Mouse (Mus musculus) 3134 (cell line): ENCODE measurements around the gene Armc2.
A peak's percentile ranks its signal among the peaks of the same experiment; 100 is the strongest.
"Not testable (repeated sequence)": the region's sequence is repeated elsewhere in the genome, so short reads cannot be mapped to it uniquely, and the experiment has no call there.

Source experiments
- DNase-seq: peaks from one replicate; pipeline ENCODE4 v3.0.0-alpha.2; 2011; ENCODE audit warnings: low spot score; ENCODE audit not compliant: insufficient read length; ENCODE audit errors: extremely low read depth

Gene Armc2

GRCm38 (mm10) chr10:41978403-41979234 is 39.6 kb downstream of the Armc2 start:
- no peak for DNase-seq

DNA sequence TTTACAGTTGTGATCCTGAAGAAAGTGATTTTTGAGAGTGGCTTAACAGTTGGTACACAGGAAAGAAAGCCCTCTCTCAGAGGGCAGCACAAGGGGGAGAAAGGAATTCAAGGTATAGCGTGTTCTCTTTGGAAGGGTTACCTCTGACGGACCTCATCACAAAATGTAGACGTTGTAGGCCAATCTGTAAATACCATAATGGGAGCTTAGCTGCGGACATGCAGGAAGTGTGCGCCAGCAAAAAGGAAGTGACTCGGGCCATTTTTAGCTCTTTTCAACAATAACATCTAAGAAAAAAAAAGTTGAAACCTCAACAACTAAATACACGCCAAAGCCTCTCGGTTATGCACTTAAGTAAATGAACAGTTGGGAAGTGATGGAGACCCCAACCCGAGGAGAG is 45.6 kb downstream of the Armc2 start:
- no peak for DNase-seq

GRCm38 (mm10) chr10:41967915-41968635 is 50.2 kb downstream of the Armc2 start:
- DNase-seq = no peak

- DNase-seq = no peak
These were observed 55.5 kb downstream of the Armc2 start for GRCm38 (mm10) chr10:41962725-41963124.

DNA sequence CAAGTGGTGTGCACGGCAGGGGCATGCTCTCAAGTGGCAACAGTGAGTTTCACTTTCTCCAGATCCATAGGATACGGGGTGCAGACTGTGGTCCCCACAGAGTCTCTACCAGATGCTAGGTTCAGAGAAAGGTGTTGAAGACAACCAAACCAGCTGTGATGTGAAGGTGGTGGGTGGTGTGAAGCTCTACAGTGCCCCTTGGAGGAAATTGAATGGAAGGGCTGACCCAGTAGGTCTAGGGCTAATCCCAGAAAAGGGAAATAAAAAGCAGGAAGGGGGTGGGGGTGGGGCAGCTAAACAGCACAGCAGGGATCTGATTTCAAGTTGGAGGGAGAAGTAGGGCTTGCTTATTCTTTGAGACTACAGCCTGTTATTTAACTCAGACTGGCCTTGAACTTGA is 58.4 kb downstream of the Armc2 start:
- peak; percentile 26 for DNase-seq

GRCm38 (mm10) chr10:41958677-41959274 is 59.5 kb downstream of the Armc2 start:
- DNase-seq = no peak

DNA sequence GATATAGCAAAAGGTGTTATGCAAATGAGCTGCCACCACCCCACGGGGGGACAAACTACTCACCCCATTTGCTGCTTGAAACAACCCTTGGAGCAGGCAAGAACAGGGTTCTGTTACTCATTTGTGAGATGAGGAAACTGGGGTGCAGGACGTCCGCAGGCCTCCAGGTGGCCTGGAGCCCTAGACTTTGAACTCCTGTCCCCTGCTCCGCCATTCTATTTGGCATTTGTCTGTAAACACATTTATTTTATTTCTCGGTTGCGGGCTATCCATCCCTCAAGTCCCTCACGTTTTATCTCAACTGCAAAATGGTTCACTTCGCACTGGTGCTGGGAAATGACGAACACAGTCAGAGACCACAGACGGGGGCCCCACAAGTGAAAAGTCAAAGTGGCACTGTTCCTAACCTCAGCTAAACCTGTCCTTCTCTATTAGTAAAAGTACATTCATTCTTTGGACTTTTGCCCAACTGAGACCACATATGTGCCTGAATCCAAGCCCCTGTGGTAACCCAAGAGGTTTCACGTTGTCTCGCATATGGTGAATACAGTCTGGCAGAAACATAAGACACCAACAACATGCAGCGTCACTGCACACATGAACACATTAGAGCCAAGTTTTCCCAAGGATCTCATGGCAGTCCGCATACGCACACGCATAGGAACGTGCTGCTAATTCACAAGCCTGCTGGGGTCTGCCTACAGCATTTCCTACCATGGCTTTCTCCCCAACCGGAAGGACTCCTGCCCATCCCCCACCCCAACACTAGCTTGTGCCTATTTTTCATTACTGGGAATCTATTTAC is 60.6 kb downstream of the Armc2 start:
- no peak for DNase-seq

DNA sequence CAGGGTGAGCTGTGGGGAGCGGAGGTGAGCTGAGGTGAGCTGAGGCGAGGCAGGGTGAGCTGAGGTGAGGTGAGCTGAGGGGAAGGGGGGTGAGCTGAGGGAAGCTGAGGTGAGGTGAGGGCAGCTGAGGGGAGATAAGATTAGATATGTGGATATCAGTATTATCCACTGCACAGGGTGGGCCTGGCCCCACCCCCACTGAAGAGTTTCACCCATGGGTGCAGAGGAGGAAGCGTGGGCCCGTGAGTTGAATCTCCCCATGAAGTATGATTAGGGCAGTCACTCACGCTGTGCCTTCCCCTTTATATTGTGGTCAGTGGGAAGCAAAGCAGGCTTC is 64.7 kb downstream of the Armc2 start:
- DNase-seq = no peak

DNA sequence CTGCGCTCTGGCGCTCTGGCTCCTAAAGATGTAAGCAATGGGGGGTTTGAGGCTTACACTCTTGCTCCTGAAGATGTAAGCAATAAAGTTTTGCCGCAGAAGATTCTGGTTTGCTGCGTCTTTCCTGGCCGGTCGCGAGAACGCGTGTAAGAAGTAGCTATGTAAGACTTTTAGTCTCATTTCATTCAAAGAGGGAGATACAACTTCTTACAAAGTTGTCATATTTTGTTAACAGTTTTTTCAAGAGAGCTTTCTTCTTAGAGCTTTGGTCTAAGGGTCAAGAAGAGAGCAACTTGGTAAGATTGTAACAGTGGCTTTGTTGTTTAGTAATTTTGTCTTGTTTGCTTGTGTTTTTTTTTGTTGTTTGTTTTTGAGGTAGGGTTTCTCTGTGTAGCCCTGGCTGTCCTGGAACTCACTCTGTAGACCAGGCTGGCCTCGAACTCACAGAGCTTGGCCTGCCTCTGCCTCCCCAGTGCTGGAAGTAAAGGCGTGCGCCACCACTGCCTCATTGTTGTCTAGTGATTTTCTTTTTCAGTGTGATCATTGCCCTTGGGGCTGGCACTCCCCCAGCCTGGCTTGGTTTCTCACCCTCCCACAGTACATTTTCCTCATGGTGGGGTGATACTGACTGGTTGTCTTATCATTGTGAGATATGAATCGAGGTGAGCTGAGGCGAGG is 65.3 kb downstream of the Armc2 start:
- no peak for DNase-seq

DNA sequence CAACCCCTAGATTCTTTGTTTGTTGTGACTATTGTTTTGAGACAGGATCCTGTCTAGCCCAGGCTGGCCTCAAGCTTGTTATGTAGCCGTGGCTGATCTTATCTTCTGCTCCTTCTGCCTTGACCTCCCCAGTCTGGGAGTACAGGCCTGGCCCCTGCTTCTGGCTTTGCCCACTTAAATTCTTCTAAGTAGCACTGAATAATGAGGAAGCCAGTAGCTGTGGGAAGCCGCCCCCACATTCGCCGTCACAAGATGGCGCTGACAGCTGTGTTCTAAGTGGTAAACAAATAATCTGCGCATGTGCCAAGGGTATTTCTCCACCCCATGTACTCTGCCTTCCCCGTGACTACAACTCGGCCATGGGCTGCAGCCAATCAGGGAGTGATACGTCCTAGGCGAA is 65.9 kb downstream of the Armc2 start:
- DNase-seq = not testable (repeated sequence)

GRCm38 (mm10) chr10:41939090-41939489 is 79.2 kb downstream of the Armc2 start:
- no peak for DNase-seq

- no peak for DNase-seq
These were observed 81.1 kb downstream of the Armc2 start for GRCm38 (mm10) chr10:41937176-41937575.

- no peak for DNase-seq
These were observed 82.1 kb downstream of the Armc2 start for GRCm38 (mm10) chr10:41936100-41936499.

GRCm38 (mm10) chr10:41935476-41935829 is 82.8 kb downstream of the Armc2 start:
- no peak for DNase-seq

GRCm38 (mm10) chr10:41934633-41935475 is 83.4 kb downstream of the Armc2 start:
- DNase-seq = peak; percentile 83

DNA sequence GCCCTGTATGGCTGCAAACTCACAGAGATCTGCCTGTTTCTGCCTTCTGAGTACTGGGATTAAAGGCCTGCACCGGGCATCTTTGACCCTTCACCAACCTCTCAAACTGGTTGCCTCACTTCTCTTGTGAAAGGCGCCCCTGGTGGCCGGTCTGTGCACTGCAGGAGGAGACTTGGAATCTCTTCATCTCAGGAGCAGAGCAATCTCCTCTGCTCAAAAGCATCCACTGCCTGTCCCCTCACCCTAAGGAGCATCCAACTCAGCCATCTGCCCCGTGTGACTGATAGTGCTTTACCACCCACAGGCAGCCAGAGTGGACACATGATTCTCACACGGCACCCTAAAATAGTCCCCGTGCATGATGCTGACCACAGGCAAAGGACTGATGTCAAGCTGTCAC is 84.7 kb downstream of the Armc2 start:
- DNase-seq = no peak

GRCm38 (mm10) chr10:41932943-41933342 is 85.3 kb downstream of the Armc2 start:
- DNase-seq = no peak

DNA sequence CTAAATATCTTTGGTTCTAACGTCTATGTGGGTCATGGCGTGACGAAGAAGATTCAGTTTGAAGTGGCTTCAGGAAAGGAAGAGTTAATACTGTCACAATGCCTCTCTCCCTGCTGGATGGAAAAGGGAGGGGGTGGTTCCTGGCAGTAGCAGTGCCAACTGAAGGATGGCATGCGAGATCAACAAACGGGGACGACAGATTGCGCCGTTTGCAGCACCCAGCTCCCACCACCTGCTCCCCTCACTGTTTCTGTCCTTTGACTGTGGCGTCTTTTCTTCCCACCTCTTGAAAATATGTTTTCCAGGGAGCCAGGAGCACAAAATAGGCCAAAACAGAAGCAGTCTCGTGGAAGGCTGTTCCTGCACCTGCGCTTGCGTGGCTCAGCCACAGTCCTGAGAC is 86.3 kb downstream of the Armc2 start:
- no peak for DNase-seq

- no peak for DNase-seq
These were observed 87.3 kb downstream of the Armc2 start for GRCm38 (mm10) chr10:41930966-41931365.

DNA sequence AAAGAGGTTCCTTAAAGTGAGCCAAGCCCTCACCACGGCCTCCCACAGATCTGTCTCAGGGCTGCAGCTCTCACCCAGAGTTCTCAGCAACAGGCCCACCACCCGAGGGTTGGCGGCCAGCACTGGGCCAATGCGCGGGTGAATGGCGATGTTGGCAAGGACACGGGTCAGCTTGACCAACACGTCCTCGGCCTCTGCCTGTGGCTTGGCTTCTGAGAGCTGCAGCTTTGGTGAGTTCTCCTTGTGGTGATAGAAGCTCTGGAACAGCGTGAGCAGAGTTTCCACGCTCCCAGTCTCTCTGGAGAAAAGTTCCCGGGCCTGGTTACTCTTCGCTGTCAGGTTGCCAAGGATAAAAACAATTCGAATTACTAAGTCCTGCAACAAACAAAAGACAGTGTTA is 91.5 kb downstream of the Armc2 start:
- DNase-seq = no peak
